25 mouse cellular contexts compared by ENCODE assay signal in the genomic region with DNA sequence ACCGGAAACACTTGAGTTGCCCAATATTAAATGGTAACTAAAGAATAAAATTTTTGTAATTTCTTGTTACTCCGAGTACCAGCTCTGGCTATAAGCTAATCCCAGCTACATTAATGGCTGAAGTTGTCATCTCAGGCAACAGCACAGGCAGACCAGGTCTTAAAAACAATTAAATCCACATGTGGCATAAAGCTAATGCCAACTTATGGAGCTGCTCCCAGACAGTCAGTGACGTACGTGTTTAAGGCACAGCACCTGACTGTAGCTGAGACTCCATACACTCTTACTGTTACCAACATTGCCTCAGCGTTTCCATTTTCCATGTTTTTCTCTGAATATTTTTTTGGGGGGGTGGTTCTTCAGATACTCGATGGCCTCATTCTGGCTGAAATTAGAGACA. TPM values are rescaled to one million over a fixed set of nuclear protein-coding genes. Genes with fewer than 3 reads are reported as not detected.
DNase-seq lines count a peak whose midpoint lies in the region; ATAC-seq lines count a peak whose summit lies in the region.
"Had no signal": no experiment of that assay in that cellular context is flagged by ENCODE, and none has a peak within 500 bp of the region (broad histone marks: within the 10 kb centered on the region; RNA-seq: fewer than 3 reads in every experiment).

No protein-coding gene starts in this region.

- H3K27ac ChIP-seq in limb, embryonic 13.5 days = no peak overlapping the region
- no peak overlapping the region for H3K27ac ChIP-seq in forebrain, embryonic 13.5 days
- H3K27ac ChIP-seq: embryonic facial prominence, embryonic 15.5 days; forebrain, embryonic 15.5 days; gastrocnemius, adult 2 months; heart, embryonic 15.5 days; hindbrain, embryonic 12.5 days; intestine, embryonic 15.5 days had no signal

- H3K4me1 ChIP-seq in limb, embryonic 13.5 days = peaks cover 24% of the 10 kb centered on the region
- peaks cover 9% of the 10 kb centered on the region for H3K4me1 ChIP-seq in forebrain, embryonic 13.5 days
- H3K4me1 ChIP-seq: intestine, embryonic 15.5 days had no signal

- H3K4me2 ChIP-seq in limb, embryonic 13.5 days (replicated peaks) = peak overlapping the region; percentile 59; the same call in 1 of the 2 replicates
- H3K4me2 ChIP-seq in forebrain, embryonic 13.5 days = no peak overlapping the region

- no peaks in the 10 kb centered on the region for H3K36me3 ChIP-seq in limb, embryonic 13.5 days
- no peaks in the 10 kb centered on the region for H3K36me3 ChIP-seq in forebrain, embryonic 13.5 days (ENCODE audit: poor library complexity, severe bottlenecking)
- H3K36me3 ChIP-seq: embryonic facial prominence, embryonic 12.5 days; embryonic facial prominence, embryonic 15.5 days; forebrain, embryonic 15.5 days; heart, embryonic 12.5 days; heart, embryonic 15.5 days; hindbrain, embryonic 12.5 days; hindbrain, embryonic 15.5 days; intestine, embryonic 15.5 days had no signal

- peak; percentile 78; the same call in 1 of the 2 replicates for ATAC-seq in limb, embryonic 13.5 days (ENCODE audit: low FRiP score, low read depth)
- ATAC-seq in forebrain, embryonic 13.5 days = no peak
- ATAC-seq: intestine, embryonic 15.5 days had no signal

- no peaks in the 10 kb centered on the region for H3K9me3 ChIP-seq in limb, embryonic 13.5 days
- no peaks in the 10 kb centered on the region for H3K9me3 ChIP-seq in forebrain, embryonic 13.5 days (replicated peaks)
- H3K9me3 ChIP-seq: embryonic facial prominence, embryonic 12.5 days; embryonic facial prominence, embryonic 15.5 days; forebrain, embryonic 15.5 days; heart, embryonic 12.5 days; heart, embryonic 15.5 days; hindbrain, embryonic 12.5 days; hindbrain, embryonic 15.5 days; intestine, embryonic 15.5 days had no signal

- no peaks in the 10 kb centered on the region for H3K27me3 ChIP-seq in limb, embryonic 13.5 days
- no peaks in the 10 kb centered on the region for H3K27me3 ChIP-seq in forebrain, embryonic 13.5 days
- H3K27me3 ChIP-seq: embryonic facial prominence, embryonic 12.5 days; embryonic facial prominence, embryonic 15.5 days; forebrain, embryonic 15.5 days; heart, embryonic 12.5 days; heart, embryonic 15.5 days; hindbrain, embryonic 12.5 days; hindbrain, embryonic 15.5 days; intestine, embryonic 15.5 days; Patski had no signal

- H3K9ac ChIP-seq in limb, embryonic 13.5 days = no peak overlapping the region
- H3K9ac ChIP-seq in forebrain, embryonic 13.5 days = no peak overlapping the region
- H3K9ac ChIP-seq: embryonic facial prominence, embryonic 12.5 days; embryonic facial prominence, embryonic 15.5 days; heart, embryonic 12.5 days; heart, embryonic 15.5 days; hindbrain, embryonic 12.5 days; intestine, embryonic 15.5 days had no signal

- DNase-seq in NIH3T3 (ENCODE audit: low read depth) = peak; percentile 17
- peak; percentile 57 for DNase-seq in hindlimb bud, embryonic 11.5 days (ENCODE audit: extremely low spot score, low read depth, low spot score)
- DNase-seq in embryo, embryonic 9.5 days (ENCODE audit: extremely low spot score) = no peak
- no peak for DNase-seq in gastrocnemius, adult 18-20 months (ENCODE audit: low spot score)
- DNase-seq: adrenal gland, postnatal 10 days; cerebellum, adult 18-20 months; cerebellum, adult 9-10 months; cerebellum, postnatal 14 days; gastrocnemius, adult 2 months; gastrocnemius, postnatal 14 days; heart, adult 18-20 months; heart, postnatal 10 days; heart, postnatal 36 days had no signal

- 34% methylated on average over 6 of the region's 6 CpGs for WGBS in limb, embryonic 13.5 days
- 89% methylated on average over 6 of the region's 6 CpGs for WGBS in forebrain, embryonic 13.5 days

- H3K4me3 ChIP-seq in limb, embryonic 13.5 days = no peak overlapping the region
- no peak overlapping the region for H3K4me3 ChIP-seq in forebrain, embryonic 13.5 days
- H3K4me3 ChIP-seq: heart, embryonic 12.5 days; intestine, embryonic 15.5 days had no signal

RNA-seq across cellular contexts. Expression of gene Pon1, which starts 14.6 kb away (rescaled TPM):
- polyA plus RNA-seq in limb, embryonic 13.5 days (2015; fragmentation: Nextera tagmentation; extraction: Ambion mirVana) = not detected in 2 replicates
- polyA plus RNA-seq in forebrain, embryonic 13.5 days (2015; fragmentation: Nextera tagmentation; extraction: Ambion mirVana) = 0.23 TPM in 1 of 2 replicates, not detected in the other
- under 1 TPM; 0.39 to 0.47 TPM for total RNA-seq in gastrocnemius, adult 18-20 months (2021)
- total RNA-seq: ES-E14; gastrocnemius, postnatal 14 days had no signal
- polyA plus RNA-seq: heart, embryonic 12.5 days; heart, embryonic 15.5 days; hindbrain, embryonic 12.5 days; intestine, embryonic 15.5 days; Patski had no signal

Comparison
In these comparisons a context has a peak if more than half of its experiments do, and no peak if none do; other contexts are left out.
1. DNase-seq: peak in NIH3T3 (single experiment) and hindlimb bud, embryonic 11.5 days (single experiment); none in embryo, embryonic 9.5 days (single experiment) and gastrocnemius, adult 18-20 months (single experiment).